Mouse (Mus musculus) urinary bladder, postnatal 25 days (tissue): ENCODE measurements around the gene Stpg3.
A peak's percentile ranks its signal among the peaks of the same experiment; 100 is the strongest.

Experiments used
- DNase-seq: peaks from one replicate; pipeline ENCODE4 v3.0.0; 2022; ENCODE audit warnings: low spot score

Gene Stpg3

GRCm38 (mm10) chr2:25178285-25178972, 36.0 kb downstream of the Stpg3 start:
- DNase-seq = no peak

- no peak for DNase-seq
Measured at GRCm38 (mm10) chr2:25177685-25178084, 36.8 kb downstream of the Stpg3 start.

- DNase-seq = no peak
Measured at GRCm38 (mm10) chr2:25177076-25177475, 37.4 kb downstream of the Stpg3 start.

GRCm38 (mm10) chr2:25176573-25176972, 37.9 kb downstream of the Stpg3 start:
- no peak for DNase-seq

- no peak for DNase-seq
Measured at GRCm38 (mm10) chr2:25175690-25176078, 38.8 kb downstream of the Stpg3 start.

- DNase-seq = no peak
Measured at GRCm38 (mm10) chr2:25174866-25175689, 39.4 kb downstream of the Stpg3 start.

- DNase-seq = no peak
Measured at GRCm38 (mm10) chr2:25173821-25174220, 40.6 kb downstream of the Stpg3 start.

GRCm38 (mm10) chr2:25172629-25173028, 41.8 kb downstream of the Stpg3 start:
- DNase-seq = peak; percentile 62

- no peak for DNase-seq
Measured at GRCm38 (mm10) chr2:25171769-25172153, 42.7 kb downstream of the Stpg3 start.

GRCm38 (mm10) chr2:25171101-25171768, 43.2 kb downstream of the Stpg3 start:
- no peak for DNase-seq

GRCm38 (mm10) chr2:25170326-25171100, 43.9 kb downstream of the Stpg3 start:
- no peak for DNase-seq

- DNase-seq = no peak
Measured at GRCm38 (mm10) chr2:25169778-25170177, 44.7 kb downstream of the Stpg3 start.

- DNase-seq = no peak
Measured at GRCm38 (mm10) chr2:25168665-25168978, 45.8 kb downstream of the Stpg3 start.

GRCm38 (mm10) chr2:25167919-25168664, 46.3 kb downstream of the Stpg3 start:
- DNase-seq = peak; percentile 62

GRCm38 (mm10) chr2:25167481-25167880, 47.0 kb downstream of the Stpg3 start:
- DNase-seq = no peak
